Mouse (Mus musculus) heart, postnatal 0 days (tissue): ENCODE results near the gene Itgae.

Experiments
- CTCF ChIP-seq: IDR thresholded peaks from 2 replicates; pipeline ENCODE4 v1.5.1; 2016; ENCODE audit warnings: antibody characterized with exemption, control low read depth, low read depth
- EP300 ChIP-seq: IDR thresholded peaks from 2 replicates; pipeline ENCODE4 v1.6.1; 2016; ENCODE audit warnings: antibody characterized with exemption, low read depth

- TF ChIP-seq CTCF (no peak), EP300 (no peak)
These were observed 13.7 kb upstream of the Itgae start for GRCm38 (mm10) chr11:73076733-73077132.
